Mouse (Mus musculus) liver, embryonic 11.5 days (tissue): ENCODE measurements around the gene Dennd6b. TPM values are rescaled to one million over a fixed set of nuclear protein-coding genes. Genes with fewer than 3 reads are reported as not detected.
A peak's percentile ranks its signal among the peaks of the same experiment; 100 is the strongest.

Experiments
- ATAC-seq: fragments of 200-750 bp; cut with Nextera tagmentation; replicated peaks from 2 replicates; pipeline ENCODE4 v1.8.0; 2017; ENCODE audit warnings: moderate number of reproducible peaks, mild to moderate bottlenecking, moderate TSS enrichment, moderate library complexity; ENCODE audit not compliant: low FRiP score
- DNase-seq: peaks from one replicate; pipeline ENCODE4 v3.0.0-alpha.2; 2017; ENCODE audit warnings: low spot score
- H3K27ac ChIP-seq: fragments of 300-500 bp; sonication (generic); 2 replicates; pipeline ENCODE4 v1.5.1; 2014; ENCODE audit warnings: mild to moderate bottlenecking, low read depth, low read length, control low read depth
- H3K27me3 ChIP-seq: fragments of 300-500 bp; sonication (generic); replicated peaks from 2 replicates; pipeline ENCODE4 v1.6.1; 2014; ENCODE audit warnings: low read length, mixed read lengths; ENCODE audit not compliant: control insufficient read depth, insufficient read depth
- H3K36me3 ChIP-seq: fragments of 300-500 bp; sonication (generic); 2 replicates; pipeline ENCODE4 v1.6.1; 2014; ENCODE audit warnings: mild to moderate bottlenecking, low read length, moderate library complexity, mixed read lengths; ENCODE audit not compliant: control insufficient read depth, insufficient read depth
- H3K4me1 ChIP-seq: fragments of 300-500 bp; sonication (generic); replicated peaks from 2 replicates; pipeline ENCODE4 v1.6.1; 2014; ENCODE audit warnings: low read length, mixed read lengths; ENCODE audit not compliant: control insufficient read depth, insufficient read depth
- H3K4me2 ChIP-seq: fragments of 300-500 bp; sonication (generic); 2 replicates; pipeline ENCODE4 v1.6.1; 2014; ENCODE audit warnings: mild to moderate bottlenecking, control low read depth, moderate library complexity
- H3K4me3 ChIP-seq: fragments of 300-500 bp; sonication (generic); 2 replicates; pipeline ENCODE4 v1.5.1; 2014; ENCODE audit warnings: low read depth, low read length, control low read depth
- H3K9ac ChIP-seq: fragments of 300-500 bp; sonication (generic); 2 replicates; pipeline ENCODE4 v1.6.1; 2014; ENCODE audit warnings: low read depth, low read length, control low read depth
- H3K9me3 ChIP-seq: fragments of 300-500 bp; sonication (generic); 2 replicates; pipeline ENCODE4 v1.6.1; 2016; ENCODE audit warnings: low read length, inconsistent platforms, mixed read lengths; ENCODE audit not compliant: control insufficient read depth
- WGBS: fragments of 180-500 bp; shearing (Covaris S2); extraction: QIAGEN DNeasy Blood & Tissue Kit; methylation state at CpG from one replicate; pipeline ENCODE4 v1.1.7; 2014; 5-methylcytosine and 5-hydroxymethylcytosine counted together
- polyA plus RNA-seq: library from polyadenylated mRNA; unstranded; fragments of >200 nt; fragmentation: Nextera tagmentation; extraction: Ambion mirVana; gene quantifications from 2 replicates; pipeline ENCODE4 v1.2.1, GENCODE M21; 2014

Dennd6b gene
- polyA plus RNA-seq, 1 experiment from 2014 or later: 10.5 TPM

DNA sequence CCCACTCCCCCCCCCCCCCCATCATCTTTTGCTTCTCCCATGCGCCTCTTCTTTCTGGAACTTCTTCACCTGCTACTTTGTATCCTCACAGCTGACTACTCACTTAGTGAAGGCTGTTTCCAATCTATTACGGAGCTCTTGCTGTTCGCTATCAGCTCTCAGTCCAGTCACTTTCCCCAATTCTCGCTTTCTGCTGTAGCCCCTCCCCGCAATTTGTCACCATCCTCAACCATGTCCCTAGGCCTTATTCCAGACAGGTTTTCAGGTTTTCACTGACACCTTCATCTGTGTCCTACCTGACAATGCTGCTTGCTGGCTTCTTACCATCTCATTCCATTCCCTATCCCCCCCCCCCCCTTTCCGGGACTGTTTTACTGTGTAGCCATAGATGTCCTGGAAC, 16.2 kb upstream of the Dennd6b start:
- no peak for DNase-seq
- peaks cover 32% of the 10 kb centered on the region for H3K4me1 ChIP-seq
- H3K9ac ChIP-seq: peak overlapping the region; percentile 99
- H3K4me3 ChIP-seq: peak overlapping the region; percentile 99
- peaks cover 6% of the 10 kb centered on the region; the same call in 1 of the 2 replicates for H3K36me3 ChIP-seq
- H3K27ac ChIP-seq: peak overlapping the region; percentile 98
- no peaks in the 10 kb centered on the region for H3K27me3 ChIP-seq
- no peak for ATAC-seq
- H3K4me2 ChIP-seq: peak overlapping the region; percentile 85
- H3K9me3 ChIP-seq: no peaks in the 10 kb centered on the region
- 59% methylated on average over 6 of the region's 6 CpGs for WGBS

DNA sequence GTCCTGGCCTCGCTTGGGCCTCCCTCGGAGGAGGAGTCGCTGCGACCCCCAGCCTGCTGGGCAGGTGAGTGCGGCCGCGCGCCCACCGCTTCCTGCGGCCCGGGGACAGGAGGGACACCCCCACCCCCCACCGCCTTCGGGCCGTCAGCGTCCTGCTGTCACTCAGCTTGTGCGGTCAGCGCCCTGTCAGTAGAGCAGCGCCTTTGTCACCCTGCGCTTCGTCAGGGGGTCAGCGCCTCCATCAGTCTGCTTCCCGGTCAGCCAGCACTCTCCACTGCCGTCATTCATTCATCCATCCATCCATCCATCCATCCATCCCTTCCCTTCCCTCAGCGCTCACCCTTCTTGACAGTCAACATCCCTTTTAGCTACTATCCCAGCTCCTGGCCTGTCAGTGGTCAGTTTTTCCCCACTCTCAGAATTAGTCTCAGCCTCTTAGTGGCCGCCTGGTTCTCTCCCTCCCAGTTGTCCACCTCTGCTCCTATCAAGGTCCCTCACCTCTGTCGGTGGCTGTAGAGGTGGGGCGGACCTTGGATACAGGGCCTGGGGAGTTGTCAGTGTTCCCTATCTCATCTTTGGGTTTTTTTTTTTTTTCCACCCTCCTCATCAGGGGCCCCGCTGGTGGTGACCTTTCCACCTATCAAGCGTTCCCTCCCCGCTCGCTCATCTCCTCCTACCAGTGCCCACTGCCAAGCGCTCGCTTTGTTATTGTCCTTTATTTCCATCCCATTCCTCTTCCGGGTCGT, 15.6 kb upstream of the Dennd6b start:
- Histone ChIP-seq H3K9me3 (no peaks in the 10 kb centered on the region), H3K4me2 (peak overlapping the region; percentile 85), H3K9ac (peak overlapping the region; percentile 99), H3K27me3 (no peaks in the 10 kb centered on the region), H3K27ac (peak overlapping the region; percentile 98), H3K4me3 (peak overlapping the region; percentile 99), H3K4me1 (peaks cover 32% of the 10 kb centered on the region), H3K36me3 (peaks cover 4% of the 10 kb centered on the region; the same call in 1 of the 2 replicates)
- peak; percentile 65 for DNase-seq
- WGBS: 3% methylated on average over 34 of the region's 35 CpGs
- peak; percentile 53 for ATAC-seq

- Histone ChIP-seq H3K4me1 (peaks cover 28% of the 10 kb centered on the region), H3K36me3 (no peaks in the 10 kb centered on the region), H3K27ac (peak within 1 kb of the TSS; percentile 98), H3K27me3 (no peaks in the 10 kb centered on the region), H3K9ac (peak within 1 kb of the TSS; percentile 99), H3K4me2 (peak within 1 kb of the TSS; percentile 85), H3K4me3 (peak within 1 kb of the TSS; percentile 99), H3K9me3 (no peaks in the 10 kb centered on the region)
- DNase-seq: peak; percentile 84
- WGBS: 3% methylated on average over 61 of the region's 73 CpGs
- ATAC-seq: peak; percentile 66
These were observed 14.8 kb upstream of the Dennd6b start, which contains the start of gene Ppp6r2 for GRCm38 (mm10) chr15:89210915-89211715. TSS of gene Ppp6r2 (plus strand) at chr15:89211553.

GRCm38 (mm10) chr15:89209886-89210761, 13.8 kb upstream of the Dennd6b start:
- ATAC-seq (no peak), DNase-seq (peak; percentile 84)
- Histone ChIP-seq H3K4me1 (peaks cover 22% of the 10 kb centered on the region), H3K9ac (peak overlapping the region; percentile 51; the same call in 1 of the 2 replicates), H3K4me2 (peak overlapping the region; percentile 85), H3K9me3 (no peaks in the 10 kb centered on the region), H3K27me3 (no peaks in the 10 kb centered on the region), H3K4me3 (peak overlapping the region; percentile 99), H3K36me3 (no peaks in the 10 kb centered on the region), H3K27ac (peak overlapping the region; percentile 98)
- 21% methylated on average over 22 of the region's 22 CpGs for WGBS

DNA sequence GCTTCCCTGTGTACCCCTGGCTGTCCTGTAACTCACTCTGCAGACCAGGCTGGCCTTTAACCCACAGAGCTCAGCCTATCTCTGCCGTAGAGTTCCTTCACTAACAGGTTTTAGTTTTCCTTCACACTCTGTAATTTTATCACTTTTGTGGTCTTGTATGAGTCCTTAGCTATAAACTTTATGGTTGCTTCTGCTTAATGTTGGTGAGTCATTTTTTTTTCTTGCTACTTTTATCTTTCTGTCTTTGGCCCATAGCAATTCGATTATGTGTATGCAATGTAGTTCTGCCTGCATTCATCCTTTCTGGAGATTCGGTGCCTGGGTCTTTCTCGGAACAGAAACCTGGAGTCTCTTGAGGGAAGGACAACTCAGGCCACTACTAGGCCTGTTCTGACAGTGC, 11.2 kb upstream of the Dennd6b start:
- DNase-seq (no peak), ATAC-seq (no peak)
- no peaks in the 10 kb centered on the region for H3K36me3 ChIP-seq
- no peak overlapping the region for H3K4me3 ChIP-seq
- no peak overlapping the region for H3K27ac ChIP-seq
- WGBS: 89% methylated on average over 4 of the region's 4 CpGs
- H3K4me1 ChIP-seq: peaks cover 3% of the 10 kb centered on the region; the same call in 1 of the 2 replicates
- no peak overlapping the region for H3K4me2 ChIP-seq
- no peak overlapping the region for H3K9ac ChIP-seq
- H3K27me3 ChIP-seq: no peaks in the 10 kb centered on the region
- H3K9me3 ChIP-seq: peaks cover 4% of the 10 kb centered on the region; the same call in 1 of the 2 replicates

DNA sequence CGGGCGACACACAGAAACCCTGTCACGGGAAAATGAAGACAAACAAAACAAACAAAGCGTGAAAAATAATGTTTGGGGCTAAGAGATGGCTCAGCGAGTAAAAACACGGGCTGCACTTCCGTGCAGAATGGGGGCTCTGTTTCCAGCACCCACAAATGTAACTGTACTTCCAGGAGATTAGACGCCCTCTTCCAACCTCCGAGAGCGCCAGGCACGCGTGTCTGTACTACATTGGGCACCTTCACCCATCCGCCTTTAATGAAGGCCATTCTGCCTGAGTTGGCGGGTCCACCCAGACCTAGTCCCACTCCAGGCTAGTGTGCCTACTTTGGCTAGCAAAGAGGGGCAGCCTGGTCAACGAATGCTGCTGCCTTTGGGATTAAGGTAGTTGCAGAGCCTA, 760 bp upstream of the Dennd6b start:
- 0 out of 2 replicates have a peak overlapping the region, but pooled peaks have one; percentile 99 for H3K27ac ChIP-seq
- peaks cover 15% of the 10 kb centered on the region for H3K4me1 ChIP-seq
- no peaks in the 10 kb centered on the region for H3K9me3 ChIP-seq
- DNase-seq (no peak), ATAC-seq (no peak)
- H3K27me3 ChIP-seq: no peaks in the 10 kb centered on the region
- H3K4me3 ChIP-seq: peak overlapping the region; percentile 92
- H3K9ac ChIP-seq: peak overlapping the region; percentile 99
- H3K36me3 ChIP-seq: no peaks in the 10 kb centered on the region
- 75% methylated on average over 15 of the region's 15 CpGs for WGBS
- H3K4me2 ChIP-seq: peak overlapping the region; percentile 91

GRCm38 (mm10) chr15:89195690-89196312, 495 bp downstream of the Dennd6b start:
- peaks cover 15% of the 10 kb centered on the region for H3K4me1 ChIP-seq
- H3K9ac ChIP-seq: peak overlapping the region; percentile 99
- H3K4me2 ChIP-seq: peak overlapping the region; percentile 91
- no peaks in the 10 kb centered on the region for H3K27me3 ChIP-seq
- H3K27ac ChIP-seq: peak overlapping the region; percentile 99
- ATAC-seq: peak; percentile 93
- under 1% methylated on average over 25 of the region's 25 CpGs for WGBS
- peak overlapping the region; percentile 92 for H3K4me3 ChIP-seq
- peak; percentile 90 for DNase-seq
- no peaks in the 10 kb centered on the region for H3K36me3 ChIP-seq
- no peaks in the 10 kb centered on the region for H3K9me3 ChIP-seq
